Mouse (Mus musculus) limb, embryonic 12.5 days (tissue): ENCODE results near the gene Mta2. TPM values are rescaled to one million over a fixed set of nuclear protein-coding genes. Genes with fewer than 3 reads are reported as not detected.

Source experiments
- ATAC-seq: fragments of 200-750 bp; cut with Nextera tagmentation; 2 replicates; pipeline ENCODE4 v1.8.0; 2017; ENCODE audit warnings: low read depth, moderate TSS enrichment; ENCODE audit not compliant: insufficient number of reproducible peaks, insufficient read depth, low FRiP score, low TSS enrichment
- H3K27ac ChIP-seq: fragments of 300-500 bp; sonication (generic); 2 replicates; pipeline ENCODE4 v1.5.1; 2016; ENCODE audit warnings: mild to moderate bottlenecking, moderate library complexity
- H3K27me3 ChIP-seq: fragments of 300-500 bp; sonication (generic); 2 replicates; pipeline ENCODE4 v1.6.1; 2016; ENCODE audit warnings: mild to moderate bottlenecking, moderate library complexity
- H3K36me3 ChIP-seq: fragments of 300-500 bp; sonication (generic); 2 replicates; pipeline ENCODE4 v1.6.1; 2016; ENCODE audit warnings: mild to moderate bottlenecking, moderate library complexity
- H3K4me1 ChIP-seq: fragments of 300-500 bp; sonication (generic); replicated peaks from 2 replicates; pipeline ENCODE4 v1.6.1; 2016
- H3K4me2 ChIP-seq: fragments of 300-500 bp; sonication (generic); 2 replicates; pipeline ENCODE4 v1.6.1; 2016; ENCODE audit warnings: mild to moderate bottlenecking, moderate library complexity
- H3K4me3 ChIP-seq: fragments of 300-500 bp; sonication (generic); replicated peaks from 2 replicates; pipeline ENCODE4 v1.5.1; 2016; ENCODE audit warnings: mild to moderate bottlenecking
- H3K9ac ChIP-seq: fragments of 300-500 bp; sonication (generic); replicated peaks from 2 replicates; pipeline ENCODE4 v1.6.1; 2016; ENCODE audit warnings: mild to moderate bottlenecking, moderate library complexity
- H3K9me3 ChIP-seq: fragments of 300-500 bp; sonication (generic); 2 replicates; pipeline ENCODE4 v1.6.1; 2016; ENCODE audit warnings: mild to moderate bottlenecking, moderate library complexity
- WGBS: fragments of 180-500 bp; shearing (Covaris S2); methylation state at CpG from one replicate; pipeline ENCODE4 v1.1.7; 2016; 5-methylcytosine and 5-hydroxymethylcytosine counted together
- polyA plus RNA-seq: library from polyadenylated mRNA; unstranded; fragments of >200 nt; fragmentation: Nextera tagmentation; extraction: Ambion mirVana; gene quantifications from 2 replicates; pipeline ENCODE4 v1.2.1, GENCODE M21; 2016

Mta2 gene
- polyA plus RNA-seq, 1 experiment from 2014 or later = 231 TPM

GRCm38 (mm10) chr19:8946929-8947328, 5.3 kb downstream of the Mta2 start:
- Histone ChIP-seq H3K4me3 (no peak overlapping the region), H3K9me3 (no peaks in the 10 kb centered on the region), H3K36me3 (peaks cover 84% of the 10 kb centered on the region), H3K9ac (no peak overlapping the region), H3K27ac (no peak overlapping the region), H3K27me3 (no peaks in the 10 kb centered on the region), H3K4me2 (no peak overlapping the region), H3K4me1 (peaks cover 24% of the 10 kb centered on the region)
- no peak for ATAC-seq
- 88% methylated on average over 7 of the region's 7 CpGs for WGBS

GRCm38 (mm10) chr19:8950190-8950589, 8.5 kb downstream of the Mta2 start:
- H3K36me3 ChIP-seq = peaks cover 74% of the 10 kb centered on the region
- peaks cover 22% of the 10 kb centered on the region; the same call in 1 of the 2 replicates for H3K4me1 ChIP-seq
- 89% methylated on average over 5 of the region's 5 CpGs for WGBS
- no peaks in the 10 kb centered on the region for H3K27me3 ChIP-seq
- H3K9me3 ChIP-seq = no peaks in the 10 kb centered on the region
- no peak for ATAC-seq
- no peak overlapping the region for H3K27ac ChIP-seq
- no peak overlapping the region for H3K4me3 ChIP-seq
- H3K9ac ChIP-seq = no peak overlapping the region
- no peak overlapping the region for H3K4me2 ChIP-seq

- peaks cover 73% of the 10 kb centered on the region for H3K36me3 ChIP-seq
- peaks cover 20% of the 10 kb centered on the region; the same call in 1 of the 2 replicates for H3K4me1 ChIP-seq
- peak overlapping the region; percentile 64; the same call in 1 of the 2 replicates for H3K27ac ChIP-seq
- H3K4me2 ChIP-seq = no peak overlapping the region
- peak overlapping the region; percentile 12; the same call in 1 of the 2 replicates for H3K9ac ChIP-seq
- ATAC-seq = no peak
- H3K9me3 ChIP-seq = no peaks in the 10 kb centered on the region
- H3K27me3 ChIP-seq = no peaks in the 10 kb centered on the region
- WGBS = 93% methylated on average over 9 of the region's 9 CpGs
- no peak overlapping the region for H3K4me3 ChIP-seq
Observed at GRCm38 (mm10) chr19:8952241-8952640, 10.6 kb downstream of the Mta2 start.

- WGBS = 3% methylated on average over 46 of the region's 46 CpGs
- Histone ChIP-seq H3K4me2 (peak within 1 kb of the TSS; percentile 88), H3K4me1 (peaks cover 20% of the 10 kb centered on the region; the same call in 1 of the 2 replicates), H3K4me3 (peak within 1 kb of the TSS; percentile 80), H3K27ac (peak within 1 kb of the TSS; percentile 69), H3K27me3 (no peaks in the 10 kb centered on the region), H3K9ac (peak within 1 kb of the TSS; percentile 77), H3K9me3 (no peaks in the 10 kb centered on the region), H3K36me3 (peaks cover 71% of the 10 kb centered on the region)
- peak; percentile 90 for ATAC-seq
Observed at GRCm38 (mm10) chr19:8953135-8954039, 11.7 kb downstream of the Mta2 start, which contains the start of gene Tut1. TSS of gene Tut1 (plus strand) at chr19:8953847.

- H3K27ac ChIP-seq = peak overlapping the region; percentile 69
- WGBS = 7% methylated on average over 9 of the region's 9 CpGs
- H3K9ac ChIP-seq = peak overlapping the region; percentile 77
- peak overlapping the region; percentile 88 for H3K4me2 ChIP-seq
- peak overlapping the region; percentile 80 for H3K4me3 ChIP-seq
- peaks cover 70% of the 10 kb centered on the region for H3K36me3 ChIP-seq
- no peaks in the 10 kb centered on the region for H3K27me3 ChIP-seq
- ATAC-seq = no peak
- H3K4me1 ChIP-seq = peaks cover 20% of the 10 kb centered on the region; the same call in 1 of the 2 replicates
- H3K9me3 ChIP-seq = no peaks in the 10 kb centered on the region
Observed at GRCm38 (mm10) chr19:8954171-8954570, 12.5 kb downstream of the Mta2 start.

GRCm38 (mm10) chr19:8962256-8962655, 20.6 kb downstream of the Mta2 start:
- H3K9me3 ChIP-seq = no peaks in the 10 kb centered on the region
- H3K4me2 ChIP-seq = no peak overlapping the region
- H3K27me3 ChIP-seq = no peaks in the 10 kb centered on the region
- no peak overlapping the region for H3K27ac ChIP-seq
- WGBS = 82% methylated on average over 2 of the region's 2 CpGs
- H3K36me3 ChIP-seq = peaks cover 84% of the 10 kb centered on the region
- ATAC-seq = no peak
- no peak overlapping the region for H3K4me3 ChIP-seq
- peaks cover 11% of the 10 kb centered on the region for H3K4me1 ChIP-seq
- no peak overlapping the region for H3K9ac ChIP-seq

- Histone ChIP-seq H3K9ac (0 out of 2 replicates have a peak overlapping the region, but pooled peaks have one; percentile 61), H3K36me3 (peaks cover 75% of the 10 kb centered on the region), H3K4me2 (peak overlapping the region; percentile 91; the same call in 1 of the 2 replicates), H3K9me3 (no peaks in the 10 kb centered on the region), H3K4me3 (peak overlapping the region; percentile 82; the same call in 1 of the 2 replicates), H3K4me1 (peaks cover 16% of the 10 kb centered on the region), H3K27ac (0 out of 2 replicates have a peak overlapping the region, but pooled peaks have one; percentile 1), H3K27me3 (no peaks in the 10 kb centered on the region)
- WGBS = 90% methylated on average over 11 of the region's 11 CpGs
- ATAC-seq = no peak
Observed at GRCm38 (mm10) chr19:8965075-8965474, 23.4 kb downstream of the Mta2 start.

- no peak for ATAC-seq
- Histone ChIP-seq H3K36me3 (peaks cover 75% of the 10 kb centered on the region), H3K27me3 (no peaks in the 10 kb centered on the region), H3K27ac (peak overlapping the region; percentile 94), H3K4me1 (peaks cover 16% of the 10 kb centered on the region), H3K4me3 (peak overlapping the region; percentile 82), H3K4me2 (peak overlapping the region; percentile 91), H3K9ac (peak overlapping the region; percentile 61; the same call in 1 of the 2 replicates), H3K9me3 (no peaks in the 10 kb centered on the region)
- WGBS = 77% methylated on average over 8 of the region's 8 CpGs
Observed at GRCm38 (mm10) chr19:8965771-8966170, 24.1 kb downstream of the Mta2 start.

- peak overlapping the region; percentile 94 for H3K27ac ChIP-seq
- peaks cover 75% of the 10 kb centered on the region for H3K36me3 ChIP-seq
- no peaks in the 10 kb centered on the region for H3K9me3 ChIP-seq
- peak overlapping the region; percentile 61 for H3K9ac ChIP-seq
- H3K4me1 ChIP-seq = peaks cover 16% of the 10 kb centered on the region
- no peaks in the 10 kb centered on the region for H3K27me3 ChIP-seq
- H3K4me2 ChIP-seq = peak overlapping the region; percentile 91
- H3K4me3 ChIP-seq = peak overlapping the region; percentile 82
- ATAC-seq = no peak
- 41% methylated on average over 5 of the region's 5 CpGs for WGBS
Observed at GRCm38 (mm10) chr19:8966198-8966589, 24.5 kb downstream of the Mta2 start.

- H3K4me1 ChIP-seq = peaks cover 16% of the 10 kb centered on the region
- H3K4me2 ChIP-seq = peak within 1 kb of the TSS; percentile 91
- peak within 1 kb of the TSS; percentile 82 for H3K4me3 ChIP-seq
- no peaks in the 10 kb centered on the region for H3K9me3 ChIP-seq
- H3K9ac ChIP-seq = peak within 1 kb of the TSS; percentile 94
- WGBS = under 1% methylated on average over 52 of the region's 52 CpGs
- peaks cover 75% of the 10 kb centered on the region for H3K36me3 ChIP-seq
- no peaks in the 10 kb centered on the region for H3K27me3 ChIP-seq
- peak within 1 kb of the TSS; percentile 94 for H3K27ac ChIP-seq
- peak; percentile 99 for ATAC-seq
Observed at GRCm38 (mm10) chr19:8966590-8967372, 25.1 kb downstream of the Mta2 start, which contains the start of gene Eef1g. TSS of gene Eef1g (plus strand) at chr19:8967041.

- Histone ChIP-seq H3K4me2 (peak overlapping the region; percentile 91), H3K27me3 (no peaks in the 10 kb centered on the region), H3K4me1 (peaks cover 16% of the 10 kb centered on the region), H3K9ac (peak overlapping the region; percentile 94), H3K4me3 (peak overlapping the region; percentile 82), H3K36me3 (peaks cover 75% of the 10 kb centered on the region), H3K9me3 (no peaks in the 10 kb centered on the region), H3K27ac (peak overlapping the region; percentile 94)
- no peak for ATAC-seq
- 0% methylated on average over 8 of the region's 8 CpGs for WGBS
Observed at GRCm38 (mm10) chr19:8967373-8967743, 25.7 kb downstream of the Mta2 start.
